Mouse (Mus musculus) heart, postnatal 14 days (tissue): ENCODE results near the gene Safb. TPM values are rescaled to one million over a fixed set of nuclear protein-coding genes. Genes with fewer than 3 reads are reported as not detected.

Source experiments
- DNase-seq, 2 experiments: peaks; one replicate each; pipeline ENCODE4 v3.0.0; 2021 to 2022
- intact Hi-C: fragments of 180-260 bp; cut with DNase I; formaldehyde crosslinking; loops from one replicate; pipeline ENCODE4 v1.15.1; 2025
- total RNA-seq, 2 experiments: library from RNA; stranded (reverse); gene quantifications; 2 replicates each; pipeline ENCODE4 v1.2.3; 2021

Safb gene
- total RNA-seq, 2 experiments from 2014 or later: 78.1 to 88.8 TPM

DNA sequence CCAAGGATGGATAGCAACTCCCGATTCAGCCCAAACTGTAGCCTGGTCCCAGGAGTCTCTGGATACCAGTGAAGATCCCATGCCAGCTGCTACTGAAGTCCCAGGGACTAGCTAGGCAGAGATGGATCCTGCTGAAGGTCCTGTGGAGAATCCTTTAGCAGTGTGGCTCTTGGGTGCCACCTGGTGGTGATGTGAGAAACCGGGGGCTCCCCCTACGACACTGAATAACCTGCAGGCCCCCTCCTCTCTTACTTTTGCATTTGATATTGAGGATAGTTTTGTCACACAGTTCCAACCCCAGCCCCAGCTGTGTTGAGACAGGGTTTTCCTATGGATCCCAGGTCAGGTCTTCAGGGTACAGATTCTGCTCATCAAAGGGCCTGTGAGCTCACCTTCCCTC is 26.2 kb upstream of the Safb start:
- intact Hi-C loops: loop anchor here (5.0 kb wide), 2 partner anchors 131 to 151 kb away; no protein-coding TSS in a partner anchor
- peak; percentile 71 to 78 for DNase-seq

GRCm38 (mm10) chr17:56559386-56559785 is 25.2 kb upstream of the Safb start:
- intact Hi-C loops: loop anchor here (5.0 kb wide), 2 partner anchors 132 to 152 kb away; no protein-coding TSS in a partner anchor
- DNase-seq: no peak

- intact Hi-C loops: loop anchor here (5.0 kb wide), 1 partner anchor 107 kb away; no protein-coding TSS in a partner anchor
Observed at GRCm38 (mm10) chr17:56560131-56560530, 24.5 kb upstream of the Safb start.

GRCm38 (mm10) chr17:56561866-56562265 is 22.8 kb upstream of the Safb start:
- DNase-seq: no peak
- intact Hi-C loops: loop anchor here (5.0 kb wide), 1 partner anchor 105 kb away; no protein-coding TSS in a partner anchor

More at GRCm38 (mm10) chr17:56560131-56560530, 24.5 kb upstream of the Safb start:
- DNase-seq: no peak

DNA sequence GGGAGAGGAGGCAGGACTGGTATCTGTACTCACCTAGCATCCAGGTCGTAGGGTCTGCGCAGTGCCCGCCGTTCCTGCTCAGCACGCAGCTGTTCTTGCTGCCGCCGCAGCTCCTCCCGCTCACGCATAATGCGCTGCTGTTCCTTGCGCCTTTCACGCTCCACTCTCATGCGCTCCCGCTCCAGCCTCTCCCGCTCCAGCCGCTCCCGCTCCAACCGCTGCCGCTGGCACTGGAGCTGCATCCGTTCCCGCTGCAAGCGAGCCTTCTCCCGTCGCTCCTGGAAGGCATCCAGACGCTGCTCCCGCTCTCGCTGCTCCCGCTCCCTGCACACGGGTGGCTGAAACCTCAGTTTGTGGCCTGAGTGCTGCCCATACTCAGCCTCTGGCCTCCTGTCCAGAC is 18.3 kb upstream of the Safb start:
- intact Hi-C loops: no loop called here
- DNase-seq: no peak

DNA sequence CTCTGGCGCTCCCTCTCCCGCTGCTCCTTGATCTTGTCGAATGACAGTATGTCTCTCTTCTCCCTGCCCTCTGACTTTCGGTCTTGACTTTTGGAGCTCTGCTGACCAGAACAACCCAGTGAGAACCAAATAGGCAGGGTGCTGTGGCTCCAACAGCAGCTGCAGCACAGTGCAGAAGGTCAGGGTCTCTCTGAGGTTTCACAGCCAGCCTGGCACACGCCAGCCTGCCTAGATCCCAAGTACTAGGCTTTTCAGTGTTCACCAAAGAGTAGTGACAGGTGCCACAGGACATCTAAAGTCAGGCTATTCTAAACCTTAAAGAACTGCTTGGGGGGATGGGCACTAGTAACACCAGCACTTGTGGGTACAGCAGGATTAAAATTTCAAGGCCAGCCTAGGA is 17.7 kb upstream of the Safb start:
- intact Hi-C loops: no loop called here
- no peak for DNase-seq

GRCm38 (mm10) chr17:56567370-56567769 is 17.3 kb upstream of the Safb start:
- DNase-seq: no peak

GRCm38 (mm10) chr17:56570287-56570686 is 14.3 kb upstream of the Safb start:
- DNase-seq: no peak
- intact Hi-C loops: no loop called here

More at GRCm38 (mm10) chr17:56567370-56567769, 17.3 kb upstream of the Safb start:
- intact Hi-C loops: no loop called here

DNA sequence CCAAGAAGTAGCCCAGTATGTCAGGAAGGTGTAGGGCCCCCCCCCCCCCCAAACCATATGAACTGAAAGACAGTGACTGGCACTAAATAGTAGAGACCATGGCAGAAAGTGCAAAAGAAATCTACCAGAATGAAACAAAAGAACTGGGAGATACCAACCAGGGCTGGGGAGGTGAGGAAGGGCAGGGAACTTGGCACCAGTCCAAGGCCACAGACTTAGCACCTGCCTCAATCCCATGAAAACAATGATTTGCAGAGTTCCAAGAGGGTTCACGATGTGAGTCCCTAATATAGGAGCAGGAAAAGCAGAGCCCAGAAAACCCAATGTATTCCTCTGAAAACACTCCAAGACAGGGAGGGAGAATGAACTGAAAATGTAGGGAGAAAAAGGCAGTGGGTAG is 12.5 kb upstream of the Safb start:
- no peak for DNase-seq
- intact Hi-C loops: no loop called here

GRCm38 (mm10) chr17:56572939-56573338 is 11.7 kb upstream of the Safb start:
- DNase-seq: no peak

DNA sequence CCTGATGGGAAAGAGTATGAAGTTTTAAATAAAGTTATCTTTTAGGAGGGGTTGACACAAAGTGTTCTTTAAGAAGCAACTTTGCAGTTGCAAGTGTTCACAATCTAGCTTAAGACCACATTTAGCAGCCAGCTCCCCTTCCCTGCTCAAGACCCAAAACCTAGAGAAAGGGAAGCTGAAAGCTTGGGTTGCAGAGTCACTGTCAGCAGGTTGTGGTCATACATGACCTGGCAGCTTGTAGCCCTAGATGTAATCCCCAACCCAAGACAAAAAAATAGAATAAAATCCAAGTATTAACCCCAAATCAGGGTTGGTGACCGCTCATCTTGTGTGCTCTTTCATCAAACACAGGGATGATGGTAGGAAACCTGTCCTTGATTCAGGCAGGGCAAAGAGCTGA is 1.6 kb upstream of the Safb start:
- no peak for DNase-seq
- intact Hi-C loops: no loop called here

More at GRCm38 (mm10) chr17:56572939-56573338, 11.7 kb upstream of the Safb start:
- intact Hi-C loops: no loop called here

DNA sequence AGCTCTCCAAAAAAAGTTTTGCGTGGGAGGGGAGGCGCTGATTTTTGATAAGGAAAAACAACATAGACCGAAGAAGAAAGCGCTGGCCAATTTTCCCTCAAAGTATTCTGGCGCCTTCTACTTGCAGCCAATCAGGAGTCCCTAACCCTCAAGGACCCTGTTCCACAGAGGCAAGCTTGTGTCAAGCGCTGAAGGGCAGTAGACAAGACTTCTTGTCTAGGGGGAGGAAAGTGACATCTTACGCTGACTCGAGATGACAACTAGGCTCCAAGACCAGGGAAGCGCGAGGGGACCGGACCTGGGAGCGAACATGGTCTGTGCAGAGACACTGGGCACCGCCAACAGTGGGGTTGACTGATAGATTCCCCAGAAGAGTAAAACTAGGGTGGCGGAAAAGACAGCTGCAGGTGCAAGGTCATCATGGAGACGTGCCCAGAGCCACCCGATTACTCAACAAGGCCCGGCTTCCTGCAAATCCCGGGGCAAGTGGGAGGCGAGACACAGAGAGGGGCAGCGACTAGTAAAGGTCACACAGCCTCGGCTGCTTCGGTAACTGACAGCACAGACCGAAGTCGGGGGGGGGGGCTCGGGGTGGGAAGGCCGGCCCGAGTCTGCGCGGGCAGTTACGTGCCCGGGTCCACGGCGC is 891 bp upstream of the Safb start:
- intact Hi-C loops: no loop called here
- DNase-seq: peak; percentile 44

GRCm38 (mm10) chr17:56585171-56585821 is 671 bp downstream of the Safb start:
- intact Hi-C loops: loop anchor here (5.0 kb wide), 1 partner anchor 698 kb away; no protein-coding TSS in a partner anchor
- DNase-seq: peak; percentile 57 to 58

DNA sequence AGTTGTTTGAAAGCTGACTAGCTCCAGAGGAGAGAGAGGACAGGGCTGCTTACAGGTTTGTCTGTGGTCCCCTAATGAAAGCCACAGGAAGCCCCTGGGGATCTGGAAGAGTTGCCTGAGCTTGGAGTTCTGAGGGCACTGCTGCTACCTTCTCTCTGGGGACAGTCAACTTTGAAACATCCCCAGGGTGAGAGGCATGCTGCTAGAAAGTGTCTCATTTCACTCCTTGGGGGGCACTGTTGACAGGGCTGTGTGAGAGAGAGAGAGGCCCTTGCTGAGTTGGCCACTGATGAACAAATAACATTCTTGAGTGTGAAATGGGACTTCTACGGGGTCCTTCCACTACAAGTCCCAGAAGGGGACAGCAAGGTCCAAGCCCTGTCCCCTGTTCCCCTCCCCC is 3.1 kb downstream of the Safb start:
- no peak for DNase-seq
- intact Hi-C loops: loop anchor here (2.0 to 5.0 kb wide), 2 partner anchors 17 to 700 kb away; no protein-coding TSS in a partner anchor

GRCm38 (mm10) chr17:56588921-56589320 is 4.3 kb downstream of the Safb start:
- intact Hi-C loops: loop anchor here (2.0 to 5.0 kb wide), 2 partner anchors 16 to 702 kb away; no protein-coding TSS in a partner anchor
- no peak for DNase-seq

GRCm38 (mm10) chr17:56592553-56592952 is 7.9 kb downstream of the Safb start:
- no peak for DNase-seq
- intact Hi-C loops: no loop called here

GRCm38 (mm10) chr17:56593527-56594271 is 9.1 kb downstream of the Safb start:
- intact Hi-C loops: no loop called here
- DNase-seq: peak; percentile 54

DNA sequence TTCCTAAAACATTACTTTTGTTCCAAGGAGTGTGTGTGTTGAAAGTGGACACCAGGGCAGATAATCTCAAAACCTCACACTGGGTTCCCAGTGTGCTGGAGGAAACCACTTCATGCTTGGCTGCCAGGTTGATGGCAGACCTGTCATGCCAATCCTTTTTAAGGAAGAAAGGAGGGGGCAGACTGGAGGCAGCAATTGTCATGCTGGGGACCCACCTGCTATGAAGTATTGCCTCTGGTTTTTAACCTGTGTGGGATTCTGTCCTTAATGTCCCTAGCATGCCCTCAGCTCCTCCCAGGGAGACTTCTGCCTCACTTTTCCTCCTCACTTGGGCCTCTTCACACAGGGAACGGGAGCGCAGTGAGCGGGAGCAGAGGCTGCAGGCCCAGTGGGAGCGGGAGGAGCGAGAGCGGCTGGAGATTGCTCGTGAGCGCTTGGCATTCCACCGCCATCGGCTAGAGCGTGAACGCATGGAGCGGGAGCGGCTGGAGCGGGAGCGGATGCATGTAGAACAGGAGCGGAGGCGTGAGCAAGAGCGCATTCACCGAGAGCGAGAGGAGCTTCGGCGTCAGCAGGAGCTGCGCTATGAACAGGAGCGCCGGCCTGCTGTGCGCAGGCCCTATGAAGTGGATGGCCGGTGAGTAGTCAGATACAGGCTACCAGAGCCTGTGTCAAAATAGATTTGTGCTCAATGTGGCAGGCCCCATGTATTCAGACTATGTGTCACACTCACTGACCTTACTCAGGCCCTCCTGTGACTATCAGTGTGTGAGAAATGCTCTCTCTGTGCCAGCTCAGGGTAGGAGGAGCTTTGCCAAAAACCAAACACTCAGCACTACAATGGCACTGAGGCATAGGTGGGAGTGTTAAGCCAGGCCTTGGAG is 18.8 kb downstream of the Safb start:
- intact Hi-C loops: loop anchor here (2.0 kb wide), 1 partner anchor 15 kb away; no protein-coding TSS in a partner anchor
- DNase-seq: no peak

DNA sequence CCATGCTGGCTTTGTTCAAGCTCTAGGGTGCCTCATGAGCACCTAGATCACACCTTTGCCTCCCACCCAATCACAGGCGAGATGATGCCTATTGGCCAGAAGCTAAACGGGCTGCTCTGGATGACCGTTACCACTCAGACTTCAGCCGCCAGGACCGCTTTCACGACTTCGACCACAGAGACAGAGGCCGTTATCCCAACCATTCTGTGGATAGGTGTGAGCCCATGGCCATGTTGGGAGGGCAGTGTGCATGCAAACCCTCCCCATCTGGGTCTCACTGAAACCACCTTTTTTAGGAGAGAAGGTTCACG is 19.4 kb downstream of the Safb start:
- intact Hi-C loops: loop anchor here (2.0 kb wide), 1 partner anchor 15 kb away; no protein-coding TSS in a partner anchor
- DNase-seq: no peak

GRCm38 (mm10) chr17:56604422-56604821 is 19.8 kb downstream of the Safb start:
- intact Hi-C loops: loop anchor here (2.0 kb wide), 1 partner anchor 16 kb away; no protein-coding TSS in a partner anchor
- DNase-seq: no peak
